Mouse (Mus musculus) kidney, adult 2 months (tissue): Measurements from ENCODE around the gene Abl1. TPM values are rescaled to one million over a fixed set of nuclear protein-coding genes. Genes with fewer than 3 reads are reported as not detected.
"Not testable (repeated sequence)": the region's sequence is repeated elsewhere in the genome, so short reads cannot be mapped to it uniquely, and the experiment has no call there.

ENCODE experiments used
- DNase-seq: peaks from one replicate; pipeline ENCODE4 v3.0.0; 2021
- H3K27ac ChIP-seq: fragments of 200-500 bp; 2 replicates; pipeline ENCODE4 v1.5.1; 2012; ENCODE audit warnings: low read depth, low read length, control low read depth, inconsistent platforms; ENCODE audit not compliant: insufficient read depth
- H3K27me3 ChIP-seq: fragments of 200-500 bp; replicated peaks from 2 replicates; pipeline ENCODE4 v1.6.1; 2012; ENCODE audit warnings: mild to moderate bottlenecking, moderate library complexity, low read length, inconsistent platforms; ENCODE audit not compliant: control insufficient read depth, insufficient read depth
- H3K36me3 ChIP-seq: fragments of 200-500 bp; 2 replicates; pipeline ENCODE4 v1.6.1; 2012; ENCODE audit warnings: mild to moderate bottlenecking, moderate library complexity, low read length, inconsistent platforms; ENCODE audit not compliant: control insufficient read depth, insufficient read depth
- H3K4me1 ChIP-seq: fragments of 200-500 bp; 2 replicates; pipeline ENCODE4 v1.6.1; 2011; ENCODE audit warnings: low read length; ENCODE audit not compliant: control insufficient read depth, insufficient read depth
- H3K4me3 ChIP-seq: fragments of 200-500 bp; 2 replicates; pipeline ENCODE4 v1.5.1; 2011; ENCODE audit warnings: mild to moderate bottlenecking, low read depth, low read length, control low read depth; ENCODE audit not compliant: insufficient read depth
- CTCF ChIP-seq: fragments of 200-500 bp; conservative IDR thresholded peaks from 2 replicates; pipeline ENCODE4 v1.5.1; 2011; ENCODE audit warnings: low read depth, mild to moderate bottlenecking, control low read depth, low read length, moderate library complexity, mixed read lengths; ENCODE audit not compliant: insufficient read depth, insufficient read length
- POLR2A ChIP-seq: fragments of 200-500 bp; IDR thresholded peaks from one replicate; pipeline ENCODE4 v1.6.1; 2011; ENCODE audit warnings: low read depth, low read length, control low read depth
- WGBS: fragments of 180-500 bp; shearing (Covaris S2); methylation state at CpG from one replicate; pipeline ENCODE4 v1.1.7; 2018; 5-methylcytosine and 5-hydroxymethylcytosine counted together
- polyA plus RNA-seq: library from polyadenylated mRNA; depleted of rRNA; stranded (reverse); fragments of >200 nt; gene quantifications from 2 replicates; pipeline ENCODE4 v1.2.3, GENCODE M21; 2012

Abl1 gene
- polyA plus RNA-seq, 1 experiment: 30.5 TPM

GRCm38 (mm10) chr2:31667332-31667731, 20.8 kb upstream of the Abl1 start:
- 37% methylated on average over 4 of the region's 4 CpGs for WGBS
- Histone ChIP-seq H3K36me3 (no peaks in the 10 kb centered on the region), H3K27ac (no peak overlapping the region), H3K4me3 (no peak overlapping the region), H3K4me1 (peaks cover 6% of the 10 kb centered on the region; the same call in 1 of the 2 replicates), H3K27me3 (no peaks in the 10 kb centered on the region)
- TF ChIP-seq CTCF (peak; percentile 66), POLR2A (no peak)
- DNase-seq: peak; percentile 43

- H3K4me3 ChIP-seq: peak within 1 kb of the TSS; percentile 99
- TF ChIP-seq POLR2A (peak; percentile 89), CTCF (no peak)
- no peak within 1 kb of the TSS; the same call in 1 of the 2 replicates for H3K27ac ChIP-seq
- WGBS: under 1% methylated on average over 27 of the region's 27 CpGs
- peak; percentile 97 for DNase-seq
- H3K27me3 ChIP-seq: no peaks in the 10 kb centered on the region
- peaks cover 2% of the 10 kb centered on the region; the same call in 1 of the 2 replicates for H3K36me3 ChIP-seq
- H3K4me1 ChIP-seq: peaks cover 3% of the 10 kb centered on the region; the same call in 1 of the 2 replicates
Observed at GRCm38 (mm10) chr2:31670551-31671035, 17.6 kb upstream of the Abl1 start, which contains the start of gene Exosc2. TSS of gene Exosc2 (plus strand) at chr2:31670715.

- no peak for DNase-seq
- H3K4me1 ChIP-seq: 0 out of 2 replicates have a peak, but pooled peaks cover 2% of the 10 kb centered on the region
- TF ChIP-seq POLR2A: no peak
- TF ChIP-seq CTCF: no peak
- H3K4me3 ChIP-seq: no peak overlapping the region
- H3K27ac ChIP-seq: no peak overlapping the region
- no peaks in the 10 kb centered on the region for H3K27me3 ChIP-seq
- 91% methylated on average over 6 of the region's 6 CpGs for WGBS
- H3K36me3 ChIP-seq: peaks cover 2% of the 10 kb centered on the region; the same call in 1 of the 2 replicates
Observed at GRCm38 (mm10) chr2:31678641-31679040, 9.5 kb upstream of the Abl1 start.

GRCm38 (mm10) chr2:31681051-31681707, 7.0 kb upstream of the Abl1 start:
- not testable (repeated sequence) for H3K4me3 ChIP-seq, H3K36me3 ChIP-seq, DNase-seq, H3K4me1 ChIP-seq, H3K27me3 ChIP-seq, H3K27ac ChIP-seq
- 78% methylated on average over 15 of the region's 15 CpGs for WGBS

GRCm38 (mm10) chr2:31681731-31682235, 6.4 kb upstream of the Abl1 start:
- WGBS: 52% methylated on average over 6 of the region's 6 CpGs
- no peaks in the 10 kb centered on the region for H3K27me3 ChIP-seq
- no peaks in the 10 kb centered on the region for H3K36me3 ChIP-seq
- no peak overlapping the region for H3K27ac ChIP-seq
- TF ChIP-seq CTCF (no peak), POLR2A (no peak)
- peak; percentile 54 for DNase-seq
- no peak overlapping the region for H3K4me3 ChIP-seq
- 0 out of 2 replicates have a peak, but pooled peaks cover 2% of the 10 kb centered on the region for H3K4me1 ChIP-seq

GRCm38 (mm10) chr2:31683666-31684065, 4.5 kb upstream of the Abl1 start:
- DNase-seq: peak; percentile 72
- H3K36me3 ChIP-seq: no peaks in the 10 kb centered on the region
- no peak for TF ChIP-seq POLR2A
- TF ChIP-seq CTCF: peak; percentile 64
- H3K27ac ChIP-seq: no peak overlapping the region
- peaks cover 9% of the 10 kb centered on the region; the same call in 1 of the 2 replicates for H3K4me1 ChIP-seq
- no peak overlapping the region for H3K4me3 ChIP-seq
- WGBS: 17% methylated on average over 2 of the region's 2 CpGs
- H3K27me3 ChIP-seq: no peaks in the 10 kb centered on the region

GRCm38 (mm10) chr2:31689045-31689444, 869 bp downstream of the Abl1 start:
- no peaks in the 10 kb centered on the region; the same call in 1 of the 2 replicates for H3K36me3 ChIP-seq
- peak overlapping the region; percentile 85 for H3K4me3 ChIP-seq
- under 1% methylated on average over 12 of the region's 12 CpGs for WGBS
- no peak for TF ChIP-seq POLR2A
- TF ChIP-seq CTCF: no peak
- H3K4me1 ChIP-seq: peaks cover 11% of the 10 kb centered on the region
- H3K27ac ChIP-seq: peak overlapping the region; percentile 74
- DNase-seq: peak; percentile 52
- no peaks in the 10 kb centered on the region for H3K27me3 ChIP-seq
